Mouse (Mus musculus) erythroblast, embryonic 14.5 days (primary cell): Measurements from ENCODE around the gene Icam5.

Source experiments
- GATA1 ChIP-seq: IDR thresholded peaks from 2 replicates; pipeline ENCODE4 v1.6.1; 2012; ENCODE audit warnings: low read length, inconsistent platforms, mixed read lengths
- TAL1 ChIP-seq: IDR thresholded peaks from 3 replicates; pipeline ENCODE4 v1.6.1; 2012; ENCODE audit warnings: low read length, inconsistent platforms, mixed read lengths

- TF ChIP-seq GATA1, result no peak
- no peak for TF ChIP-seq TAL1
These were observed 41.0 kb upstream of the Icam5 start for GRCm38 (mm10) chr9:20990861-20991260.
